Mouse (Mus musculus): ENCODE data around the gene Znrf1.
A peak's percentile ranks its signal among the peaks of the same experiment; 100 is the strongest.
"Not testable (repeated sequence)": the region's sequence is repeated elsewhere in the genome, so short reads cannot be mapped to it uniquely, and the experiment has no call there.

The Znrf1 gene

GRCm38 (mm10) chr8:111631589-111631988, 95.7 kb downstream of the Znrf1 start:
- DNase-seq (ENCODE audit: low spot score) = no peak

DNA sequence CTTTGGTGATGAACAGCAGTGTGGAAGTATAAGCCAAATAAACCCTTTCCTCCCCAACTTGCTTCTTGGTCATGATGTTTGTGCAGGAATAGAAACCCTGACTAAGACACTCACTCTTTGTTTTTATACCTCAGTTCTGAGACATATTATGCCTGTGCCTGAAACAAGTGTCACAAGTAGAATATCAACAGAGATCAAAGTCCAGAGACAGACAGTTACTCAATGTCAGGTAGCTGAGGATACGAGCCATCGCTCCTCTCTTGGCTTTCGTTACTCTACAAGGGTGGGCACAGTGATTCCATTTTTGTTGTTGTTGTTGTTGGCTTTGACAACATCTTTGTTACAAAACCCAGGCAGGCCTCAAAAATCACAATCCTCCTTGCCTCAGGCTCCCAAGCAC, 97.1 kb downstream of the Znrf1 start:
- DNase-seq (ENCODE audit: low spot score) = no peak

DNA sequence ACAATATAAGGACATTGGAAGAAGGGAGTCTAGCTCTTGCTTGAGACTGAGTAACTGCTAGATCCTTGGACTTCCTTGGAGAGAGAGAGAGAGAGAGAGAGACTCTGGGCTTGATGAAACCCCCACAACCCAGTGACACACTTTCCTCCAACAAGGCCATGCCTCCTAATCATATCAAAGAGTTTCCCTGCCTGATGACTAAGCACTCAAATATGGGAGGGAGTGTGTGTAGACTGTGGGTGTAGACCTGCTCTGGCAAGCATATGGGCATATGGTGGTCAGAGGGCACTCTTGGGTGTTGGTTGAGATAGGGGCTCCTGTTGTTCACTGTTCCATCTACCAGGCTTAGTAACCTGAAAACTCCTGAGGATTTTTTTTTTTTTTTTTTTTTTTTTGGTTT, 102.2 kb downstream of the Znrf1 start:
- no peak for DNase-seq (ENCODE audit: low spot score)

- DNase-seq (ENCODE audit: low spot score) = no peak
Measured at GRCm38 (mm10) chr8:111641064-111641463, 105.2 kb downstream of the Znrf1 start.

DNA sequence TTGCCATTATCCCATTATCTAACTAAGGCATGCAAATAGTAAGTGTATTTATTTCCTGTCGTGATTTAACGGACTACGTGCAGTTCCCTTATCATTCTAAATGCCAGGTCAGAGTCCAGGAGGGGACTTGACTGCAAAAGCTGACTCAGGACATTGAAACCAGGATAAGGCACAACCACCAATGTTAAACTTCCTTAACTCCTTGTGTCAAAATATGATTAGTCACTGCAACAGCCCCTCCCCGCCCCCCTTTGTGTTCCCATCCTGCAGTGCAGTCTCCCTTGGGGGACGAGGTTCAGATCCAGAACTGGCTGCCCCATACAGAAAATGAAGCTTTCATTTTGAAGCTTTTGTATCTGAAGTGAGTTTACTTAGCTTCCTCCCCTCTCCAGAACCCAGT, 106.6 kb downstream of the Znrf1 start:
- DNase-seq (ENCODE audit: low spot score) = no peak

DNA sequence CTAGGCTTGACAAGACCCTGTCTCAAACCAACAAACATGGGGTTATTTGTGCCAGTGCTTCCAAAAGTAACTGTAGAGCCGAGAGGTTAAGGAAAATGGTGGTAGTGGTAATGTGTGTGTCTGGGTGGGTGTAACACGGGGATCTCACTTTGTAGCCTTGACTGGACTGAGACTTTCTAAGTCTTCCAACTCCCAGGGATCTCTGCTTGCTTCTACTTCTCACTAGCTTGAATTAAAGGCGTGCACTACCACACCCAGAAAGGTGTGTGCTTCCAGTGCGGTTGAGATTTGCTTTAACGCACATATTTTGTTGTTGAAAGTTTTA, 107.0 kb downstream of the Znrf1 start:
- DNase-seq (ENCODE audit: low spot score) = no peak

GRCm38 (mm10) chr8:111643264-111644141, 107.6 kb downstream of the Znrf1 start, which contains the start of gene Zfp1:
Zfp1 (plus strand) TSS chr8:111643401.
- DNase-seq (ENCODE audit: low spot score) = peak; percentile 84

GRCm38 (mm10) chr8:111644286-111645051, 108.6 kb downstream of the Znrf1 start:
- not testable (repeated sequence) for DNase-seq (ENCODE audit: low spot score)

GRCm38 (mm10) chr8:111645715-111646114, 109.8 kb downstream of the Znrf1 start:
- no peak for DNase-seq (ENCODE audit: low spot score)

DNA sequence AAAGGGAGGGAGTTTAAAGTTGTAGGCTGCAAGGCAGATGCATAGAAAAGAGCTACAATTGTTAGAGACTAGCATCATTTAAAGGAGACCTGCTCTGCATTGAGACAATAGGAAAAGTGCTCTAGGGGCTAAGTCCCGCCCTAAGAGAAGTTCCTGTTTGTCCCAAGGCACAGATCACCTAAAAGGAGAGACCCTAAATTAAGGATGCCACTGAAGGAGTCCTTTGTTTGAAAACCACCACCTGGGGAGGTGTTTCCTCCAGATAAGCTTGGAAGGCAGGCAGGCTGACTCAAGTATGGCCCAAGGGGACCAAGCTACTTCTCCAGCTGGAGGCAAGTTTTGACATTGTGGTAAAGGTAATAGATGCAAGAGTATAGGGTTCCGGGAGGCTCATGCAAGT, 112.9 kb downstream of the Znrf1 start:
- DNase-seq (ENCODE audit: low spot score) = no peak

- DNase-seq (ENCODE audit: low spot score) = no peak
Measured at GRCm38 (mm10) chr8:111650651-111651050, 114.8 kb downstream of the Znrf1 start.

- no peak for DNase-seq (ENCODE audit: low spot score)
Measured at GRCm38 (mm10) chr8:111653524-111653923, 117.6 kb downstream of the Znrf1 start.

DNA sequence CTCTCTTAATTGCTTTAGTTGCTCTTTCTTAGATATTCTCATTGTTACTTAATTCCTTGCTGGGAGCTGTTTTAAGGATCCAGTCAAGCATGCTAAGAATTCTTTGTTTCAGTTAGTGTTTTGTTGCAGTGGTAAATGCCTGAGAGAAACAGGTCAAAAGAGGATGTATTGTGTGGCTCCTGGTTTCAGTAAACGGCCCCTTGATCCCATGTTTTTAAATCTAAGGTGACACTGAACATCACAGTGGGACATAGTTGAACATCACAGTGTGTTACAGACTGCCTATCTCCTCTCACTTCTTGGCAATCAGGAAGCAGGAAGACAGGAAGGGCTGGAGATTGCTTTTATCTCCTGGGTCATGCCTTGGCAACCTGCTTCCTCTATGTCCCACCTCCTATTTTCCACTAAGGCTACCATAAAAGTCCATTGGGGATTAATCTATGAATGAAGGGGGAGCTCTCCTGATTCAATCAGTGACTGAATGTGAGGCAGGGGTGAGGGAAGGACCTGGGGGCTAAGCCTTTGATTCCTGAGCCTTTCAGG, 121.5 kb downstream of the Znrf1 start:
- no peak for DNase-seq (ENCODE audit: low spot score)

DNA sequence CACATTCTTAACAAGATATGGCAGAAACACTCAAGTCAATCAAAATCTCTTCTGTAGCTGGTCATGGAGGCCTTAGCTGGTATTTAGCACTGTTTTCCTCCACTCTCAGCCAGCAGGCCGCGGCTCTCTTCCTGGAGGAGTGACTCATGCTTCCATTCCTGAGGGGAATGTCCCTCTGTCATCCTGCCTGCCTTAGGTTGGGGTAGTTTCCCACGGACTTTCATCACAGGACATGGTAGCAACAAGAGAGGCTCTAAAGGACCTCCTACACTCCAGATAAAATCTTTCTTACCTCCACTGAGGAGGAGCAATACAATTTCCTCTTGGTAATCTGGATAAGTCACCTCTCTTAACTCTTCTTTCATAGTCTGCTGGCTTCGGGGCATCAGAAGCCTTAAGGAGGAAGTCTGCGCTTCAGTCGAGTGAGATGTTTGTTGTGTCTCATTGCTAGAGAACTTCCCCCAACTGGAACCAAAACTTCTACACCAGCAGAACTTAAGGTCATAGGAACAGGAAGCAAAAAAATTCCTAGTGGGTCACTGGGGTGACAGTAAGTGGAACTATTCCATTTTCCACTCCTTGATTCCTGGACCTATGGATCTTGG, 123.0 kb downstream of the Znrf1 start:
- DNase-seq (ENCODE audit: low spot score) = no peak

GRCm38 (mm10) chr8:111662473-111662872, 126.6 kb downstream of the Znrf1 start:
- peak; percentile 81 for DNase-seq (ENCODE audit: low spot score)

DNA sequence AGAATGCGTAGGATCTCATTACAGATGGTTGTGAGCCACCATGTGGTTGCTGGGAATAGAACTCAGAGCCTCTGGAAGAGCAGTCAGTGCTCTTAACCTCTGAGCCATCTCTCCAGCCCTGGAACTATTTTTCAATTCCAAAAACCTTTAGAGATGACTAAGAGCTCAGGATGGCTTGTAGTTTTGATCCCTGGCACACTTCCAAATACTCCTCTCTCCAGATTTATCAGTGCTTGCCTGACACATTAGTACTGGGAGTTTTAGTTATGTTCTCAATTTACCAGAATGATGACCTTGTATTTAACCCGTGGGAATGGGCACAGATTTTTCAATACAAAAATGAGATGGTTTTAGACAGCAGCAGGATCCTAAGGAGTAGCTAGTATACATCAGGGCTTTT, 130.9 kb downstream of the Znrf1 start:
- no peak for DNase-seq (ENCODE audit: low spot score)

Measured in layer of hippocampus, adult 9-10 months (tissue).